Mouse (Mus musculus): ENCODE results near the gene Cox8b.

DNA sequence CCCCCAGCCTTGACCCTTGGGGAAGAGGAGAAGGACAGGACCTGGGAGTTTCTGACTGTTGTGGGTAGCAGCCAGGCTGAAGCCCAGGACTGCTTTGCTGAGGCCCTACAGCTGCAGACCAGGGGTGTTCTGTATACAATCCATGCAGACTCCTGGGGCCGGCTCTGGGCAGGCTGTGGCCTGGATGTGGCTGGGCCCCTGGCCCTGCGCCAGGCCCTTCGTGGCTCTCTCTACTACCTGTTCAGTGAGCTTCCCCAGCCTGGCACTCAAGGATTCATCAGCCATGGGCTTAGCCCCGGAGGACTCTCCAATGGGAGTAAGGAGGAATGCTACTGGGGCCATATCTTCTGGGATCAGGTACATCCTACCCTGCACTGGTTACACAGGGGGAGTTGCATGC lies 43.1 kb upstream of the Cox8b start:
- TF ChIP-seq GATA1 (IDR thresholded peaks at IDR 0.05; ENCODE audit: low read length) (no peak), TAL1 (IDR thresholded peaks at IDR 0.05; ENCODE audit: low read length) (no peak)

All from erythroblast, embryonic 14.5 days (primary cell).